Mouse (Mus musculus): ENCODE results near the gene Psmd8. TPM values are rescaled to one million over a fixed set of nuclear protein-coding genes. Genes with fewer than 3 reads are reported as not detected.

Psmd8 gene
- polyA plus RNA-seq, 1 experiment from 2014 or later: 263 TPM

- Histone ChIP-seq H3K36me3 (no peaks in the 10 kb centered on the region), H3K27ac (no peak within 1 kb of the TSS), H3K27me3 (peaks cover 3% of the 10 kb centered on the region; the same call in 1 of the 2 replicates), H3K4me1 (peaks cover 23% of the 10 kb centered on the region), H3K4me2 (peak within 1 kb of the TSS; percentile 88), H3K9me3 (replicated peaks) (no peaks in the 10 kb centered on the region), H3K4me3 (replicated peaks) (peak within 1 kb of the TSS; percentile 46), H3K9ac (peak within 1 kb of the TSS; percentile 42)
- ATAC-seq (replicated peaks; ENCODE audit: low FRiP score): peak; percentile 86
- under 1% methylated on average over 16 of the region's 16 CpGs for WGBS
Observed at GRCm38 (mm10) chr7:29124970-29125369, 55.5 kb downstream of the Psmd8 start, which contains the start of gene Ryr1. Gene Ryr1 (minus strand): TSS chr7:29125179.

Other genes with a start within 250 kb of the Psmd8 start
- gene Actn4, start 218.4 kb downstream of the Psmd8 start, polyA plus RNA-seq (2015; fragmentation: Nextera tagmentation; extraction: Ambion mirVana): 288 and 312 TPM in 2 replicates
- 401 and 402 TPM in 2 replicates for gene Eif3k, start 198.8 kb downstream of the Psmd8 start, polyA plus RNA-seq (2015; fragmentation: Nextera tagmentation; extraction: Ambion mirVana)
- 9.0 and 9.6 TPM in 2 replicates for gene Map4k1, start 198.7 kb downstream of the Psmd8 start, polyA plus RNA-seq (2015; fragmentation: Nextera tagmentation; extraction: Ambion mirVana)
- 1.6 and 1.8 TPM in 2 replicates for gene Ryr1, start 55.5 kb downstream of the Psmd8 start, polyA plus RNA-seq (2015; fragmentation: Nextera tagmentation; extraction: Ambion mirVana)
- 0.48 and 1.2 TPM in 2 replicates for gene Rasgrp4, start 45.9 kb downstream of the Psmd8 start, polyA plus RNA-seq (2015; fragmentation: Nextera tagmentation; extraction: Ambion mirVana)
- gene Fam98c, start 24.5 kb downstream of the Psmd8 start, polyA plus RNA-seq (2015; fragmentation: Nextera tagmentation; extraction: Ambion mirVana): 19.4 and 21.4 TPM in 2 replicates
- gene Ggn, start 10.5 kb downstream of the Psmd8 start, polyA plus RNA-seq (2015; fragmentation: Nextera tagmentation; extraction: Ambion mirVana): 0.72 and 1.00 TPM in 2 replicates
- 3.4 and 4.0 TPM in 2 replicates for gene Spred3, start 10.3 kb downstream of the Psmd8 start, polyA plus RNA-seq (2015; fragmentation: Nextera tagmentation; extraction: Ambion mirVana)
- gene Catsperg1, start 33.3 kb upstream of the Psmd8 start, polyA plus RNA-seq (2015; fragmentation: Nextera tagmentation; extraction: Ambion mirVana): 0.96 and 1.1 TPM in 2 replicates
- gene Kcnk6, start 51.8 kb upstream of the Psmd8 start, polyA plus RNA-seq (2015; fragmentation: Nextera tagmentation; extraction: Ambion mirVana): 1.6 and 1.7 TPM in 2 replicates
- 122 and 123 TPM in 2 replicates for gene Yif1b, start 57.6 kb upstream of the Psmd8 start, polyA plus RNA-seq (2015; fragmentation: Nextera tagmentation; extraction: Ambion mirVana)
- 7.6 and 11.2 TPM in 2 replicates for gene 2200002D01Rik, start 67.8 kb upstream of the Psmd8 start, polyA plus RNA-seq (2015; fragmentation: Nextera tagmentation; extraction: Ambion mirVana)
- 236 and 245 TPM in 2 replicates for gene Spint2, start 101.2 kb upstream of the Psmd8 start, polyA plus RNA-seq (2015; fragmentation: Nextera tagmentation; extraction: Ambion mirVana)
- 21.0 and 23.7 TPM in 2 replicates for gene Ppp1r14a, start 108.6 kb upstream of the Psmd8 start, polyA plus RNA-seq (2015; fragmentation: Nextera tagmentation; extraction: Ambion mirVana)
- 3.1 and 5.9 TPM in 2 replicates for gene Dpf1, start 123.2 kb upstream of the Psmd8 start, polyA plus RNA-seq (2015; fragmentation: Nextera tagmentation; extraction: Ambion mirVana)